Mouse (Mus musculus): ENCODE data around the gene Hist1h4d. TPM values are rescaled to one million over a fixed set of nuclear protein-coding genes. Genes with fewer than 3 reads are reported as not detected.
"Not testable (repeated sequence)": the region's sequence is repeated elsewhere in the genome, so short reads cannot be mapped to it uniquely, and the experiment has no call there.

The Hist1h4d gene
- polyA plus RNA-seq, 1 experiment from 2014 or later, result 38.1 TPM

DNA sequence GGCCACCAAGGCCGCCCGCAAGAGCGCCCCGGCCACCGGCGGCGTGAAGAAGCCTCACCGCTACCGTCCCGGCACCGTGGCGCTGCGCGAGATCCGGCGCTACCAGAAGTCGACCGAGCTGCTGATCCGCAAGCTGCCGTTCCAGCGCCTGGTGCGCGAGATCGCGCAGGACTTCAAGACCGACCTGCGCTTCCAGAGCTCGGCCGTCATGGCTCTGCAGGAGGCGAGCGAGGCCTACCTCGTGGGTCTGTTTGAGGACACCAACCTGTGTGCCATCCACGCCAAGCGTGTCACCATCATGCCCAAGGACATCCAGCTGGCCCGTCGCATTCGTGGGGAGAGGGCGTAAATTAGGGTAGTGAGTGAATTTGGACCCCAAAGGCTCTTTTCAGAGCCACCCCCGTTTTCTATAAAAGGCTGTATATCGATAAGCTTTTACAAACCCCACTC is 5.5 kb upstream of the Hist1h4d start:
- Histone ChIP-seq H3K4me2 (ENCODE audit: low read length) (peak overlapping the region; percentile 59), H3K4me1 (ENCODE audit: control insufficient read depth, insufficient read depth, low read length) (peaks cover 30% of the 10 kb centered on the region), H3K27ac (replicated peaks; ENCODE audit: low read depth, low read length) (peak overlapping the region; percentile 68), H3K4me3 (replicated peaks; ENCODE audit: low read depth, low read length) (peak overlapping the region; percentile 36), H3K9ac (replicated peaks; ENCODE audit: low read length) (peak overlapping the region; percentile 30; the same call in 1 of the 2 replicates)
- not testable (repeated sequence) for DNase-seq; H3K9me3 ChIP-seq (ENCODE audit: control insufficient read depth, low read length); H3K36me3 ChIP-seq (ENCODE audit: control insufficient read depth, insufficient read depth, low read length); H3K27me3 ChIP-seq (ENCODE audit: control insufficient read depth, insufficient read depth, low read length); ATAC-seq (ENCODE audit: low FRiP score, low TSS enrichment)
- 0% methylated on average over 10 of the region's 40 CpGs for WGBS

DNA sequence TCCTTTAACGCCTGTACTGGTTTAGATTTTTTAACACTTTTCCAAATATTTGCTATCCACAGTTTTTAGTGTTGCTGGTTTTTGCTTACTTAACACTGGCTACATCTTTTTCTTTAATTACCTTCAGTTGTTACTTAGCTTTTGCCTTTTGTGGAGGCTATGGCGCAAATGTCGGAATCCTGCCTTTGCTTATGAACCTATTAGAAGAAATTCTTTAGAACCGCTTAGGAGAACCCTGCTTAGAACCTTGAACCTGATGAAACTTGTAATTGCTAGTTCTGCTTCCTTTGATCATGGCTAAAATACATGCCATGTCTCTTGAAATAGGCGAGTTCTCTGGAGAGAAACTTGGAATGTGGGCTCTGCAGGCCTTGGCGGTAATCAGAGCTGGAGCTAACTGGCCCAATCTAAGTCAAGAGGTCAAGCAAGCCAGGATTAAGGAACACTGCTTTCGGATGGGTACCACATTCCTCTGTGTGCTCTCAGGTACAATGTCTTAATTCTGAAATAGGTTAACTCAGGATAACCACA is 5.0 kb upstream of the Hist1h4d start:
- 2% methylated on average over 7 of the region's 7 CpGs for whole genome bisulfite sequencing
- Histone ChIP-seq H3K4me2 (ENCODE audit: low read length) (peak overlapping the region; percentile 59), H3K9me3 (ENCODE audit: control insufficient read depth, low read length) (no peaks in the 10 kb centered on the region), H3K36me3 (ENCODE audit: control insufficient read depth, insufficient read depth, low read length) (no peaks in the 10 kb centered on the region), H3K9ac (replicated peaks; ENCODE audit: low read length) (peak overlapping the region; percentile 30; the same call in 1 of the 2 replicates), H3K4me3 (replicated peaks; ENCODE audit: low read depth, low read length) (peak overlapping the region; percentile 36), H3K27ac (replicated peaks; ENCODE audit: low read depth, low read length) (peak overlapping the region; percentile 49; the same call in 1 of the 2 replicates), H3K4me1 (ENCODE audit: control insufficient read depth, insufficient read depth, low read length) (peaks cover 30% of the 10 kb centered on the region), H3K27me3 (ENCODE audit: control insufficient read depth, insufficient read depth, low read length) (no peaks in the 10 kb centered on the region)
- DNase-seq, result no peak
- no peak for ATAC-seq (ENCODE audit: low FRiP score, low TSS enrichment)

DNA sequence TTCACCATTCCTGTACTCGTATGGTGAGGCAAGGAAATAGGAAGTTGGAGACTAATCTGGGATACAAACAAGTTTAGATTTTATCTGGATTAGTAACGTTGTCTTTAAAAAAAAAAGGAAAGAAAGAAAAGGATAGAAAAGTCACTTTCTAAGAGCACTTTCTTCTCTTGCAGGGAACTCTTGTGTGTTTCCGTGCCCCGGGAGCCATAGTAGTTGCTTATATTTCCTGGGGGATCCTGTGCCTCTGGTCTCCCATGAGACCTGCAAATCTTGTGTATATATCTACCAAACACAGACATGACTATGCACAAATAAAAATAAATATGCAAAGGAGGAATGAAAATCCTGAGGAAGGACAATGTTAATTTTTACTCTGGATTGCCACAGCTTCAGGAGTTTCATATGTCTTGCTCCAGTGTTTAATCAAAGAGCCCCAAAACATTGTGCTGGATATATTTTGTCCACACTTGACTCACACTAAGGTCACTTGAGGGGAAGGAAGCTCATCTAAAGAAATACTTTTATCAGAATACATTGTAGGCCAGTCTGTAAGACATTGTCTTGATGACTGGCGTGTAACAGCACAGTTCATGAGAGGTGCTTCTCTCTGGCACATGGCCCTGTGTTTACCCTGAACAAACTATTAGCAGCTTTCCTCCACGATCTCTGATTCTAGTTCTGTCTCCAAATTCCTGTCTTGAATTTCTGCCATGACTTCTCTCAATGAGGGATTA is 4.3 kb upstream of the Hist1h4d start:
- H3K9me3 ChIP-seq (ENCODE audit: control insufficient read depth, low read length), result no peaks in the 10 kb centered on the region
- no peak for DNase-seq
- peak overlapping the region; percentile 36; the same call in 1 of the 2 replicates for H3K4me3 ChIP-seq (replicated peaks; ENCODE audit: low read depth, low read length)
- peak overlapping the region; percentile 59 for H3K4me2 ChIP-seq (ENCODE audit: low read length)
- 46% methylated on average over 6 of the region's 6 CpGs for WGBS
- ATAC-seq (ENCODE audit: low FRiP score, low TSS enrichment), result no peak
- no peaks in the 10 kb centered on the region for H3K27me3 ChIP-seq (ENCODE audit: control insufficient read depth, insufficient read depth, low read length)
- no peaks in the 10 kb centered on the region for H3K36me3 ChIP-seq (ENCODE audit: control insufficient read depth, insufficient read depth, low read length)
- no peak overlapping the region for H3K27ac ChIP-seq (replicated peaks; ENCODE audit: low read depth, low read length)
- H3K9ac ChIP-seq (replicated peaks; ENCODE audit: low read length), result peak overlapping the region; percentile 30; the same call in 1 of the 2 replicates
- H3K4me1 ChIP-seq (ENCODE audit: control insufficient read depth, insufficient read depth, low read length), result peaks cover 31% of the 10 kb centered on the region

DNA sequence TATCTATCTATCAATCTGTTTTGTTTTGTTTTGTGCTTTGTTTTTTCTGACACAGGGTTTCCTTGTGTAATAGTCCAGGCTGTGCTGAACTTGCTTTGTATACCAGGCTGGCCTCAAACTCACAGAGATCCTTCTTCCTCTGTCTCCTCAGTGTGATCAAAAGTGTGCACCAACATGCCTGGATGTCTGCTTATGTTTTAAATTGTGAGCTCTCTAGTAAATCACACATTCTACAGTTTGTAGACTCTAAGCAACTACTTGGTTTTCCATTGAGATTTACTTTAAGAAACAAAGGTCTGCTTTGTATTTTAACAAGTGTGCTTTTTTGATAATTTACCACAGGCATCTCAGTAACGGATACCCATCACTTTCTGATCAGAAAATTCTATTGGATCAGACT is 3.6 kb upstream of the Hist1h4d start:
- DNase-seq, result no peak
- ATAC-seq (ENCODE audit: low FRiP score, low TSS enrichment), result no peak
- Histone ChIP-seq H3K27ac (replicated peaks; ENCODE audit: low read depth, low read length) (no peak overlapping the region), H3K9ac (replicated peaks; ENCODE audit: low read length) (no peak overlapping the region), H3K36me3 (ENCODE audit: control insufficient read depth, insufficient read depth, low read length) (no peaks in the 10 kb centered on the region), H3K27me3 (ENCODE audit: control insufficient read depth, insufficient read depth, low read length) (no peaks in the 10 kb centered on the region), H3K4me2 (ENCODE audit: low read length) (no peak overlapping the region), H3K4me1 (ENCODE audit: control insufficient read depth, insufficient read depth, low read length) (peaks cover 28% of the 10 kb centered on the region), H3K4me3 (replicated peaks; ENCODE audit: low read depth, low read length) (no peak overlapping the region), H3K9me3 (ENCODE audit: control insufficient read depth, low read length) (no peaks in the 10 kb centered on the region)
- 95% methylated on average over 1 of the region's 1 CpGs for WGBS

DNA sequence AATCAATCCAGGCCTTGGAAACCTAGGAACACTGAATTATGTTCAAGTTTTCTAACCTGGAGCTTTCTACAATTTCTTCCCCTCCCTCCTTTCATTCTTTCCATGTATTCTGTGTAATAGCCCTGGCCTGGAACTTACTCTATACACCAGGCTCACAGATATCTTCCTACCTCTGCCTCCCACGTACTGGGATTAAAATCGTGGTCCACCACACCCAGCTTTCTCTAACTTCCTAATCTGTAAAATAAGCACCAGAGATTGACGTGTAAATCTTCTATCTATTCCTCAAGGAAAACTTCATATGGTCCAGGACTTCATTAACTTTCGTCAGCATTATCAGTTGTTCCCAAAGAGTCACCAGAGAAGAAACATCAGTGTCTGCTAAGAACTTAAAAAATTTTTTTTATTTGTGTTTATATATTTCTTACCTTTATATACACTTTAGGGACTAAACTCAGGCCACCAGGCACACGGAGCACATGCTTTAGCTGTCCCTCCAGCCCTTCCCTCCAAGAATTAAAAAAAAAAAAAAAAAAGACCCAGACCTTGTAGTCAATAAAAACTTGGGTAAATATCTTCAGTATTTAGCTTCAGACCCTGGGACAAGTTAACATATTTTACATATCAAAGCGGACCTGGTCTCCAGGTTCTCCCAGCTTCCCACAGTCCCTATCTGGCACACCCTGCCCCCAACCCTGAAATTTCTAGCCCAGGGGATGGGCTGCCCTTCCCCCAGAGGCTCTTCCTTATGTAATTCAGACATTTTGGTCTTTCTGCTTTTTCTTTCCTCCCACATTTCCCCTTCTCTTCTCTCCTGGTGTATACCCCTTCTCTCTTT is 1.0 kb downstream of the Hist1h4d start:
- no peaks in the 10 kb centered on the region for H3K9me3 ChIP-seq (ENCODE audit: control insufficient read depth, low read length)

DNA sequence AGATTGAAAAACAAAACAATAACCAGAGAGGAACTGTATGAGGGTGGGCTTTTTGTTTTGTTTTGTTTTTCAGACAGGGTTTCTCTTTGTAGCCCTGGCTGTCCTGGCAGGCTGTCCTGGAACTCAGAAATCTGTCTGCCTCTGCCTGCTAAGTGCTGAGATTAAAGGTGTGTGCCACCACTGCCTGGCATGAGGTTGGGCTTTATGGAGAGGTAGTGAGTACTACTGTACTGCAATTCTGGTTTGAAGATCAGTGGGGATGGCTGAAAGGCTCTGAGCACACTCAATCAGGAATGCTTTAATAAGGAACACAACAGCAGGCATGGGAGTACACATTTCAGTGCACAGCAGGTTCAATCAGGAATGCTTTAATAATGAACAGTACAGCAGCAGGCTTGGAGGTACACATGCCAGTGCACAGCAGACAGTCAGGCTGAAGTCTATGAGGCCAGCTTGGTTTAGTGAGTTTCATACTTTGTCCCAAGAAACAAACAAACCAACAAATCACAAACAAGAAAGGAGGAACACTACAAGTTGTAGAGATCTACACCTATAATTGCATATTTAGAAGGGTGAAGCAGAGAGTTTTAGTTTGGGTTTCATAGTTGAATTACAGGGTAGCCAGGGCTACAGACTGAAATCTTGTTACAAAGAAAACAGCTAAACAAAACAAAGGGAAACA is 2.1 kb downstream of the Hist1h4d start:
- Histone ChIP-seq H3K36me3 (ENCODE audit: control insufficient read depth, insufficient read depth, low read length) (no peaks in the 10 kb centered on the region), H3K27me3 (ENCODE audit: control insufficient read depth, insufficient read depth, low read length) (no peaks in the 10 kb centered on the region), H3K4me1 (ENCODE audit: control insufficient read depth, insufficient read depth, low read length) (peaks cover 16% of the 10 kb centered on the region), H3K4me2 (ENCODE audit: low read length) (0 out of 2 replicates have a peak overlapping the region, but pooled peaks have one; percentile 15), H3K27ac (replicated peaks; ENCODE audit: low read depth, low read length) (no peak overlapping the region), H3K9ac (replicated peaks; ENCODE audit: low read length) (no peak overlapping the region), H3K9me3 (ENCODE audit: control insufficient read depth, low read length) (no peaks in the 10 kb centered on the region), H3K4me3 (replicated peaks; ENCODE audit: low read depth, low read length) (no peak overlapping the region)
- DNase-seq (no peak), ATAC-seq (ENCODE audit: low FRiP score, low TSS enrichment) (no peak)

More for the DNA sequence above, 1.0 kb downstream of the Hist1h4d start:
- H3K27ac ChIP-seq (replicated peaks; ENCODE audit: low read depth, low read length), result peak overlapping the region; percentile 78
- H3K9ac ChIP-seq (replicated peaks; ENCODE audit: low read length), result peak overlapping the region; percentile 47
- ATAC-seq (ENCODE audit: low FRiP score, low TSS enrichment) (no peak), DNase-seq (no peak)
- H3K4me1 ChIP-seq (ENCODE audit: control insufficient read depth, insufficient read depth, low read length), result peaks cover 16% of the 10 kb centered on the region
- no peaks in the 10 kb centered on the region for H3K27me3 ChIP-seq (ENCODE audit: control insufficient read depth, insufficient read depth, low read length)
- H3K36me3 ChIP-seq (ENCODE audit: control insufficient read depth, insufficient read depth, low read length), result no peaks in the 10 kb centered on the region
- H3K4me3 ChIP-seq (replicated peaks; ENCODE audit: low read depth, low read length), result peak overlapping the region; percentile 39
- H3K4me2 ChIP-seq (ENCODE audit: low read length), result peak overlapping the region; percentile 74
- 7% methylated on average over 6 of the region's 6 CpGs for WGBS

DNA sequence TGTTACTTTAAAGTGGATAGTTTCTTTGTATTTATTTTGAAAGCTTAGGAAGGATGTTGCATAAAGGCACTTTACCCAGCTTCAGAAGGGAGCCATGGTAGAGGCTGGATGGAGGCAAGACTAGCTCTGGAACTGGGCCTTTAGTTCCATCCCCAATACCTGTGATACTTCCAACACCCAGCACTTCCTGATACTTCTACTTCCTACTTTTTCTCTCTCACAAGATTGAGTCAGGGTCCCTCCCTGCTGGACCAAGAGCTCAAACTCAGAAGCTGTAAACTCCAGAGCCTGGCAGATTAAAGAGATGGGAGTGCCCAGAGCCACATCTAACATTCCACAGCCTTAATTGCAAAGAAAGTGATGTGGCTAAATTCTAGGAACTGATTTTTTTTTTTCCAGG is 2.9 kb downstream of the Hist1h4d start:
- peak overlapping the region; percentile 51 for H3K4me3 ChIP-seq (replicated peaks; ENCODE audit: low read depth, low read length)
- ATAC-seq (ENCODE audit: low FRiP score, low TSS enrichment) (no peak), DNase-seq (no peak)
- H3K4me2 ChIP-seq (ENCODE audit: low read length), result peak overlapping the region; percentile 90
- no peaks in the 10 kb centered on the region for H3K36me3 ChIP-seq (ENCODE audit: control insufficient read depth, insufficient read depth, low read length)
- H3K4me1 ChIP-seq (ENCODE audit: control insufficient read depth, insufficient read depth, low read length), result peaks cover 16% of the 10 kb centered on the region
- H3K27me3 ChIP-seq (ENCODE audit: control insufficient read depth, insufficient read depth, low read length), result no peaks in the 10 kb centered on the region
- H3K27ac ChIP-seq (replicated peaks; ENCODE audit: low read depth, low read length), result peak overlapping the region; percentile 94
- no peaks in the 10 kb centered on the region for H3K9me3 ChIP-seq (ENCODE audit: control insufficient read depth, low read length)
- peak overlapping the region; percentile 60 for H3K9ac ChIP-seq (replicated peaks; ENCODE audit: low read length)

DNA sequence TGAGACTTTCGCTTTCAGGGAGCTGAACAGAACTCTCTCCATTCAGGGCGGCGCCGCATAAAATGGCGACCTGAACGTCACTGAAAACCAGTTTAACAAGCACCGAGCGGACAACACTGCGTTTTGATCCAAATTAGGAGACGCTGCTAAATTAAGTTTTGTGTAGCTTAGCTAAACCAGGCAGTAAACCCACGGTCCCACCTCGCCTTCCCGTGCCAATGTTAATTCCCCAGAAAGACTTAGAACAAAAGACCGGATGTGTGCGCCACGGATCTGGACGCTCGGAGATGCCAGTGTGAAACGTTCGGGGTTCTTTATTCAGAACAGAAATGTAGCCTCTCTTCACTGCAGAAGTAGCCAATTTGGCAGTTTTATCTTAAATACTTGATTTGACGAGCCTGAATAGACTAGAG is 3.6 kb downstream of the Hist1h4d start:
- Histone ChIP-seq H3K4me3 (replicated peaks; ENCODE audit: low read depth, low read length) (peak overlapping the region; percentile 51), H3K36me3 (ENCODE audit: control insufficient read depth, insufficient read depth, low read length) (no peaks in the 10 kb centered on the region), H3K9me3 (ENCODE audit: control insufficient read depth, low read length) (no peaks in the 10 kb centered on the region), H3K27me3 (ENCODE audit: control insufficient read depth, insufficient read depth, low read length) (no peaks in the 10 kb centered on the region), H3K4me2 (ENCODE audit: low read length) (peak overlapping the region; percentile 90), H3K4me1 (ENCODE audit: control insufficient read depth, insufficient read depth, low read length) (peaks cover 16% of the 10 kb centered on the region), H3K27ac (replicated peaks; ENCODE audit: low read depth, low read length) (peak overlapping the region; percentile 94), H3K9ac (replicated peaks; ENCODE audit: low read length) (peak overlapping the region; percentile 60)
- ATAC-seq (ENCODE audit: low FRiP score, low TSS enrichment), result no peak
- WGBS, result under 1% methylated on average over 21 of the region's 21 CpGs
- DNase-seq, result peak; percentile 84

Data from midbrain, embryonic 14.5 days (tissue).